Comparison of ENCODE assay signal across 19 mouse cellular contexts in the genomic region with DNA sequence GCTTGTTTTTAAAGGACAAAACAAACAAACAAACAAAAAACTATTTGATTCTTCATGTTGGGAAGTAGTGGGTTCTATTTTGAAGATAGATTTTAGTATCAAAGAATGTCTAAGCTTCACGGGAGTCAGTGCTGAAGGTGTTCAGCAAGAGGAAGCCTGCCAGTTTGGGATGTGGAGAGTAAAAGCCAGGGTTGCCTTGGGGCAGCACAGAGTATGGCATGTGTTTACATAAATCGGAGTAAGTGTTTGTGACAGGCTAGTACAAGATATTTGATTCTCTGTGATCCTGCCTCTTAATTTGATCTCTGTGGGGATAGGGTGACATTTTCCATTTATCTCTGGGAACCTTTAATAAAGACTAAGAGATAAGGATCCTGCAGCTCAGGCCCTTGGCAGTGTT. TPM values are rescaled to one million over a fixed set of nuclear protein-coding genes. Genes with fewer than 3 reads are reported as not detected.
DNase-seq lines count a peak whose midpoint lies in the region; ATAC-seq lines count a peak whose summit lies in the region.
"Had no signal": no experiment of that assay in that cellular context is flagged by ENCODE, and none has a peak within 500 bp of the region (broad histone marks: within the 10 kb centered on the region; RNA-seq: fewer than 3 reads in every experiment).

No protein-coding gene starts in this region.

- no peak overlapping the region for H3K4me2 ChIP-seq in forebrain, embryonic 12.5 days
- no peak overlapping the region for H3K4me2 ChIP-seq in forebrain, embryonic 14.5 days (ENCODE audit: low read length)
- H3K4me2 ChIP-seq in midbrain, embryonic 16.5 days (ENCODE audit: low read length) = no peak overlapping the region
- H3K4me2 ChIP-seq: embryonic facial prominence, embryonic 12.5 days; forebrain, embryonic 15.5 days had no signal

- H3K9ac ChIP-seq in forebrain, embryonic 12.5 days = no peak overlapping the region
- no peak overlapping the region for H3K9ac ChIP-seq in forebrain, embryonic 14.5 days (ENCODE audit: low read length)
- no peak overlapping the region for H3K9ac ChIP-seq in midbrain, embryonic 16.5 days (ENCODE audit: low read depth, low read length)
- H3K9ac ChIP-seq: embryonic facial prominence, embryonic 12.5 days; forebrain, embryonic 15.5 days; forebrain, postnatal 0 days had no signal

- H3K9me3 ChIP-seq in forebrain, embryonic 12.5 days = no peaks in the 10 kb centered on the region
- no peaks in the 10 kb centered on the region for H3K9me3 ChIP-seq in forebrain, embryonic 14.5 days (replicated peaks; ENCODE audit: control insufficient read depth, low read length)
- H3K9me3 ChIP-seq in midbrain, embryonic 16.5 days (replicated peaks; ENCODE audit: control insufficient read depth, low read length, poor library complexity, severe bottlenecking) = no peaks in the 10 kb centered on the region
- H3K9me3 ChIP-seq: embryonic facial prominence, embryonic 10.5 days; embryonic facial prominence, embryonic 12.5 days; forebrain, embryonic 15.5 days; G1E had no signal

- WGBS in forebrain, embryonic 12.5 days = 81% methylated on average over 2 of the region's 2 CpGs
- 65% methylated on average over 2 of the region's 2 CpGs for WGBS in forebrain, embryonic 14.5 days
- 86% methylated on average over 2 of the region's 2 CpGs for WGBS in midbrain, embryonic 16.5 days

- no peak overlapping the region for H3K4me3 ChIP-seq in forebrain, embryonic 12.5 days (replicated peaks)
- no peak overlapping the region for H3K4me3 ChIP-seq in forebrain, embryonic 14.5 days (ENCODE audit: low read depth, low read length)
- no peak overlapping the region for H3K4me3 ChIP-seq in midbrain, embryonic 16.5 days (ENCODE audit: low read depth, low read length)
- H3K4me3 ChIP-seq: embryonic facial prominence, embryonic 10.5 days; embryonic facial prominence, embryonic 12.5 days; forebrain, embryonic 15.5 days had no signal

- H3K4me1 ChIP-seq in forebrain, embryonic 12.5 days = peaks cover 19% of the 10 kb centered on the region
- H3K4me1 ChIP-seq in forebrain, embryonic 14.5 days (ENCODE audit: control insufficient read depth, insufficient read depth, low read length) = peaks cover 19% of the 10 kb centered on the region
- H3K4me1 ChIP-seq in midbrain, embryonic 16.5 days (ENCODE audit: control insufficient read depth, insufficient read depth, low read length) = no peaks in the 10 kb centered on the region; the same call in 1 of the 2 replicates

- no peaks in the 10 kb centered on the region for H3K36me3 ChIP-seq in forebrain, embryonic 12.5 days (replicated peaks)
- no peaks in the 10 kb centered on the region for H3K36me3 ChIP-seq in forebrain, embryonic 14.5 days (ENCODE audit: control insufficient read depth, insufficient read depth, low read length)
- peaks cover 2% of the 10 kb centered on the region; the same call in 1 of the 2 replicates for H3K36me3 ChIP-seq in midbrain, embryonic 16.5 days (ENCODE audit: control insufficient read depth, insufficient read depth, low read length)
- H3K36me3 ChIP-seq: embryonic facial prominence, embryonic 12.5 days; forebrain, embryonic 15.5 days had no signal

- ATAC-seq in forebrain, embryonic 12.5 days (ENCODE audit: low FRiP score) = no peak
- ATAC-seq in forebrain, embryonic 14.5 days = no peak
- ATAC-seq in midbrain, embryonic 16.5 days = no peak
- ATAC-seq: CD4-positive, CD25-positive, alpha-beta regulatory T cell, adult 4 months had no signal

- peak; percentile 14 to 44 for DNase-seq in adrenal gland, adult (ENCODE audit: inconsistent age in 2 of 2, low spot score in 1 of 2)
- DNase-seq in adrenal gland, postnatal 10 days = no peak
- DNase-seq in cerebellum, adult 9-10 months = peak; percentile 68
- DNase-seq in cerebellum, adult 9-11 months = no peak
- no peak for DNase-seq in forebrain, embryonic 14.5 days (ENCODE audit: low spot score)
- peak; percentile 69 for DNase-seq in MN1 (ENCODE audit: low spot score)
- DNase-seq: adrenal gland, adult 8-10 months; adrenal gland, postnatal 25 days; B cell, adult 2 months; cerebellum, adult 11 months had no signal

- H3K27me3 ChIP-seq in forebrain, embryonic 12.5 days = no peaks in the 10 kb centered on the region
- H3K27me3 ChIP-seq in forebrain, embryonic 14.5 days (replicated peaks; ENCODE audit: control insufficient read depth, insufficient read depth, low read length) = no peaks in the 10 kb centered on the region
- H3K27me3 ChIP-seq in midbrain, embryonic 16.5 days (ENCODE audit: control insufficient read depth, insufficient read depth, low read depth, low read length) = no peaks in the 10 kb centered on the region
- H3K27me3 ChIP-seq: CH12.LX; embryonic facial prominence, embryonic 12.5 days; forebrain, embryonic 15.5 days had no signal

- 0 out of 2 replicates have a peak overlapping the region, but pooled peaks have one; percentile 65 for H3K27ac ChIP-seq in forebrain, embryonic 12.5 days
- H3K27ac ChIP-seq in forebrain, embryonic 14.5 days (ENCODE audit: low read depth, low read length) = no peak overlapping the region
- H3K27ac ChIP-seq in midbrain, embryonic 16.5 days (ENCODE audit: low read length) = no peak overlapping the region
- H3K27ac ChIP-seq: embryonic facial prominence, embryonic 10.5 days; embryonic facial prominence, embryonic 12.5 days; forebrain, embryonic 15.5 days had no signal

RNA-seq across cellular contexts. Expression of gene Chgb, which starts 28.7 kb away (rescaled TPM):
- total RNA-seq in adrenal gland, postnatal 10 days (2021) = 100 to 1,000 TPM; 890 to 974 TPM
- polyA plus RNA-seq in forebrain, embryonic 12.5 days (2016; fragmentation: Nextera tagmentation; extraction: Ambion mirVana) = 18.5 and 19.4 TPM in 2 replicates
- polyA plus RNA-seq in forebrain, embryonic 14.5 days (2014; fragmentation: Nextera tagmentation; extraction: Ambion mirVana) = 23.1 and 27.0 TPM in 2 replicates
- 106 and 110 TPM in 2 replicates for polyA plus RNA-seq in midbrain, embryonic 16.5 days (2015; fragmentation: Nextera tagmentation; extraction: Ambion mirVana)

Comparison
In these comparisons a context has a peak if more than half of its experiments do, and no peak if none do; other contexts are left out.
1. DNase-seq: peak in adrenal gland, adult (2 of 2), cerebellum, adult 9-10 months (single experiment) and MN1 (single experiment); none in adrenal gland, postnatal 10 days (single experiment), cerebellum, adult 9-11 months (single experiment) and forebrain, embryonic 14.5 days (single experiment).